Mouse (Mus musculus): Measurements from ENCODE around the gene 4930539E08Rik. TPM values are rescaled to one million over a fixed set of nuclear protein-coding genes. Genes with fewer than 3 reads are reported as not detected.

Gene 4930539E08Rik
- 0.10 and 0.13 TPM in 2 replicates for polyA plus RNA-seq (2015; fragmentation: Nextera tagmentation; extraction: Ambion mirVana)

DNA sequence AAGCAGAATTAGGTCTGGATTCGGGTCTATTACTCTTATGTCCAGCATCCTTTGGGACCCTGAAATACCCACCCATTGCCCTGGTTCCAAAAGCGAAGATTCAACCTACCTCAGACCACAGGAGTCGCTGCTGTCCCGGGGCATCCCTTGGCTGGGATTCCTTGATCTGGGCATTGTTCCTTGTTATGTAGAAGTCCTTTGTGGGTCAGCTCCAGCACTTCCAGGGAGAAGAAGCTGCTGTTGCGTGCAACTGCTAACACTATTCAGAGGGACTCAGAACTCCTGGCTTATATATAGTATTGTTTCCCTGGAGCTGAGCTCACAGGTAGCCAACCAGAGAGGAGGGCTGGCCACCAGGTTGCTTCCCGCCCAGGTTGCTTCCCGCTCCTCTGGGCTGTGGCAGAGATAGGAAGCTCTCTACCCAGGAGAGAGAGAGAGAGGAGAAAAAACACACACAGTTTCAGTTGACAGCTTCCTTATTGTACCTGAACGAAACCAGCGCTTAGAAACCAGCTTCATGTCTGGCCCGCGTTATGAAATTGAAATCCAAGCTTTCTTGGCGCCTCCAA, at the start of gene 4930539E08Rik:
TSS of gene 4930539E08Rik (minus strand) at position 265 of the 569 bp plus-strand sequence.

DNA sequence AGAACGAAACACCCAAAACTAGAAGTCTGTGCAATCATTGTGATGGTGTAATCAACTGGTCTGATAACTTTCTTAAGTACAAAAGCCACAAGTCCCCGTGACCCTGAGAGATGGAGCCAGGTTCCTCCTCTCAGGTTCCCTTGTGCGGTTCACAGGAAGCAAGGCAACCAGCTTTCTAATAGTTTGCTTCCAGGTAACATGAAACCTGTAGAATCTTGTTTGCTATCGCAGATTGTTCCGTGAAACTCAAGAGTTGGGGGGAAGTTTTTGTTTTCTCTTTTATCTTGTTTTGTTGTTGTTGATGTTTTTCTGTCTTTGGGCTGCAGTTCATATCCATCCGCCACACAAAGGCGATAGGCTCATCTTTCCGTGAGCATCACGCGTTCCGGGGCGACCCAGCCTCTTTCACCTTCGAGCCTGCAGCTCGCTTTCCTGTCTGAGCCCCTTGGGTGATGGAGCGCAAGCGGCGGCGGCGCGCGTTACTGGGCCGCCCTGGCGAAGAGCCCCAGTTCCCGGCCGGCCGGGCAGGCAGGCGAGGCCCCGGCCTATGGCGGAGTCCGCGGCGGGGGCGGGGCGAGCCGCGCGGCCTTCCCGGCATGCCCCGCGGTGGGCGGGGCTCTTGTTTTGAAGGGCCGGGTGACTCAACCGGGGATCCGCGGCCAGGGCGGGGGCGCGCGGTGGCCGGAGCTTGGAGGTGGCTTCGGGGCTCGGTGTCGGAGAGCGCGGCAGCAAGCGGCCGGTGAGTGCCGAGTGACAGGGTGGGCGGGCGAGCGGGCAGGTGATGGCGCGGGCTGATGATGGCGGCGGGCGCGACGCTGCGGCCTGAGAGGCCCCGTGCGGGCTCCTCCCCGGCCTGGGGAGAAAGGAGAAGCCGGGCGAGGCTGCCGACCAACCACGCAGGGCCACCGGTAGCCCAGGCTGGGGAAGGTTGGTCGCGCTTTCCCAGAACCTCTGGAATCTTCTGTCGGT, 37.0 kb upstream of the 4930539E08Rik start, which contains the start of gene Kctd20:
TSS of gene Kctd20 (plus strand) at position 120 of the 969 bp plus-strand sequence.

DNA sequence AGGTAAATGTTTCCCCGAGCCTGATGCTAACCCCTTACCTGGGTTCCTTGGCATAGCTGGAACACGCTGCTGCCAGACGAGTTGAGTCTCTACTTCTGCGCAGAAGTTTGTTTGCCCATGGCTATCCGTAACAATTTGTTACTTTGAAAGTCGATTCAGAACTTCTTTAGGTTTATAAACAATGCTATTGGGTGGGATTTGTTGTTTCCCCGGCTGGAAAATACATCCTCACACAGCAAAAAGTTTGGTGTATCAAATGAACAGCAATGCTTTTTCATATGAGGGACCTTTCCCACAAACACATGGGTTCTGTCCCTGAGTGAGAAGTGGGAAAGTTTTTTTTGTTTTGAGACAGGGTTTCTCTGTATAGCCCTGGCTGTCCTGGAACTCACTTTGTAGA, 28.6 kb upstream of the 4930539E08Rik start, which contains the start of gene Pxt1:
TSS of gene Pxt1 (minus strand) at position 101 of the 400 bp plus-strand sequence.

DNA sequence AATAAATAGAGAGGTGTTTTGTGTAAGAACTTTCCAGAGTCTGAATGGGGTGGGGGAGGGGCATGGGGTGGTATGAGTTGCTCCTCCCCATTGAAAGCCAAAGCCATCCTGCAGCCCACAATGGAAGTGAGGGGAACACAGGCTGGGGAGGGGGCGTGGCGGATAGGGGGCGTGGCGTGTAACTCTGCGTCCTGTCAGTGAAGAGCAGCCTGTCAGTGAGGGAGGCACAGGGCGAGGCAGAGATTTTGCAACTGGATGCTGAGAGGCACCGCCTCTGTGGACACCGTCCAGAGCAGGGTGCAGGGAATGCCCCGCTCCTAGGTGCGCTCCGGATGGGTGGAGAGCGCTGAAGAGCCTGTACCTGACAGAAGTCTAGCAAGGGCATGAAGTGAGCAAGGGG, 56.9 kb downstream of the 4930539E08Rik start, which contains the start of gene Pnpla1:
TSS of gene Pnpla1 (plus strand) at position 207 of the 400 bp plus-strand sequence.

Other genes starting within 250 kb of the 4930539E08Rik start
- gene Slc26a8, start 225.1 kb downstream of the 4930539E08Rik start, polyA plus RNA-seq (2015; fragmentation: Nextera tagmentation; extraction: Ambion mirVana), result 0.49 and 0.90 TPM in 2 replicates
- gene Mapk14, start 224.0 kb downstream of the 4930539E08Rik start, polyA plus RNA-seq (2015; fragmentation: Nextera tagmentation; extraction: Ambion mirVana), result 29.8 and 34.6 TPM in 2 replicates
- gene AC170998.1, start 189.2 kb downstream of the 4930539E08Rik start, polyA plus RNA-seq (2015; fragmentation: Nextera tagmentation; extraction: Ambion mirVana), result 3.1 and 3.6 TPM in 2 replicates
- gene Mapk13, start 146.0 kb downstream of the 4930539E08Rik start, polyA plus RNA-seq (2015; fragmentation: Nextera tagmentation; extraction: Ambion mirVana), result 27.5 and 39.9 TPM in 2 replicates
- gene Brpf3, start 114.2 kb downstream of the 4930539E08Rik start, polyA plus RNA-seq (2015; fragmentation: Nextera tagmentation; extraction: Ambion mirVana), result 52.0 and 59.2 TPM in 2 replicates
- gene Pnpla1, start 56.9 kb downstream of the 4930539E08Rik start, polyA plus RNA-seq (2015; fragmentation: Nextera tagmentation; extraction: Ambion mirVana), result 0.29 and 0.34 TPM in 2 replicates
- gene Pxt1, start 28.5 kb upstream of the 4930539E08Rik start, polyA plus RNA-seq (2015; fragmentation: Nextera tagmentation; extraction: Ambion mirVana), result 0.46 and 1.0 TPM in 2 replicates
- gene Kctd20, start 36.6 kb upstream of the 4930539E08Rik start, polyA plus RNA-seq (2015; fragmentation: Nextera tagmentation; extraction: Ambion mirVana), result 62.8 and 66.8 TPM in 2 replicates
- 69.3 and 77.0 TPM in 2 replicates for gene Stk38, start 92.7 kb upstream of the 4930539E08Rik start, polyA plus RNA-seq (2015; fragmentation: Nextera tagmentation; extraction: Ambion mirVana)
- 364 and 382 TPM in 2 replicates for gene Srsf3, start 117.3 kb upstream of the 4930539E08Rik start, polyA plus RNA-seq (2015; fragmentation: Nextera tagmentation; extraction: Ambion mirVana)
- gene Cdkn1a, start 175.7 kb upstream of the 4930539E08Rik start, polyA plus RNA-seq (2015; fragmentation: Nextera tagmentation; extraction: Ambion mirVana), result 9.1 and 9.8 TPM in 2 replicates
- gene Rab44, start 198.8 kb upstream of the 4930539E08Rik start, polyA plus RNA-seq (2015; fragmentation: Nextera tagmentation; extraction: Ambion mirVana), result 14.4 and 21.6 TPM in 2 replicates

Measured in spleen, postnatal 0 days (tissue).